Mouse (Mus musculus): ENCODE results near the gene Mbtps1.

Mbtps1 gene

GRCm38 (mm10) chr8:119557821-119558602 is 523 bp downstream of the Mbtps1 start:
- peak; percentile 84 for DNase-seq (ENCODE audit: low spot score)

GRCm38 (mm10) chr8:119557132-119557531 is 1.4 kb downstream of the Mbtps1 start:
- no peak for DNase-seq (ENCODE audit: low spot score)

- no peak for DNase-seq (ENCODE audit: low spot score)
These were observed 2.7 kb downstream of the Mbtps1 start for GRCm38 (mm10) chr8:119555861-119556260.

- no peak for DNase-seq (ENCODE audit: low spot score)
These were observed 5.6 kb downstream of the Mbtps1 start for GRCm38 (mm10) chr8:119552967-119553366.

- DNase-seq (ENCODE audit: low spot score): no peak
These were observed 9.9 kb downstream of the Mbtps1 start for GRCm38 (mm10) chr8:119548560-119549113.

DNA sequence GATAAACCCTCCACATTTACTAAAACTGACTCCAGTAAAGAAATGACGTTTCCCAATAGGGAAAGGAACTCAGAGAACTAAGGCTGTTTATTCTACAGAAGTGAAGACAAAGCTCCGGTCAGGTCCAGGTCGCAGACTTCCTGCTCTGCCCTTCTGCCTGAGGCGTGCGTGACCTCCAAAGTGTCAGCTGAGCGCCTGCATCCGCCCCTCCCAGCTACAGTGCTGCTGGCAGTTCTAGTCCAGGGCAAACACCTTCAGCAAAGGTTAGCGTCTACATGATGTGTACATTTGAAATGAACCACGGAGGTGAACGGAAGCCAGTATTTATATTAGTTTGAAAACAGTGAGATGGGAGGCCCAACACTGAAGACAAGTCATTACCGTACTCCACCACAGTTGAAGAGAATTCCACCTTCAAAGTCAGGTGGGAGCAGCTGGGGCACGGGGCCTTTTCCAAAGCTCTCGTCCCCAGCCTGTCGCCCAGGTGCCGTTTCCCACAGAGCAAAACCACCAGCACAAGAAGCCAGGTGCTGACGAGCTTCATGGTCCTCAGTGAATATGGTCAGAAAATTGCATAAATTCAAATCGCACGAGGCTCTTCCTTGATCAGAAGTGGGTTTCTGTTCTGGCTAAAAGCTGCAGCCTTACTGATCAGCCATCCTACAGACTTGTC is 11.4 kb downstream of the Mbtps1 start:
- DNase-seq (ENCODE audit: low spot score): no peak

DNA sequence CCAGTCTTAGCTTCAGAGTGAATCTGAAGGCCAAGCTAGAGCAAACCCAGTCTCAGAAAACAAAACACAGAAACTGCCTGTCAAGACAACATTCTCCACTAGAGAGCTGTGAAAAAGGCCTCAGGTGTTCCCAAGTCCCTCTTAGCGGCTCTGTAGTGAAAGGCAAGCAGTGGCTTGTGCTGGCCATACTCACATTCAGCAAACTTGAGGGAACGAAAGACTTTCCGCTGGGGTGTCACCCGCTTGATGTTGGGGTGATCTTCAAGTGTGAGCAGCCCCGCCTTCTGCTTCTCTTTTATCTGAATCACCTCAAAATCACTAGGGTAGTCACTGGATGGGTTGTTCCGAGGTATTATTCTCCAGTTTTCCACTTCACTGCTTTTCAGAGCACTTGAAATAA is 12.7 kb downstream of the Mbtps1 start:
- no peak for DNase-seq (ENCODE audit: low spot score)

DNA sequence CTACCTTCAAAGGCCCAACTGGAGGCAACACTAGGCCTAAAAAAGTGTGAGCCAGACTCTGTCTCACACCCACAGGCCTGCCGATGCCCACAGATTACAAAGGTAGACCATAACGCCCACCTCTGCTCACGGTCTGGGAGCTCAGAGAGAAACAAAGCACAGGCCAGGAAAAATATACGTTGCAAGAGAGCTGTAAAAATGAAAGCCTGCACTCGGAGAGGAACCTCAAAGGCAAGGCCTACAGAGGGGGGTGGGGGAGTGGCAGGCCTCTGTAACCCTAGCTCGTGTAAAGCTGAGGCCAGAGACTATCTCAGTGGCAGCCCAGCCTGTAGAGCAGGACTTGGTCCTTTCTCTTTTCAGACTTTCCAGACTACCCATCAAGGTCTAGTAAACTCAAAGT is 13.4 kb downstream of the Mbtps1 start:
- no peak for DNase-seq (ENCODE audit: low spot score)

DNA sequence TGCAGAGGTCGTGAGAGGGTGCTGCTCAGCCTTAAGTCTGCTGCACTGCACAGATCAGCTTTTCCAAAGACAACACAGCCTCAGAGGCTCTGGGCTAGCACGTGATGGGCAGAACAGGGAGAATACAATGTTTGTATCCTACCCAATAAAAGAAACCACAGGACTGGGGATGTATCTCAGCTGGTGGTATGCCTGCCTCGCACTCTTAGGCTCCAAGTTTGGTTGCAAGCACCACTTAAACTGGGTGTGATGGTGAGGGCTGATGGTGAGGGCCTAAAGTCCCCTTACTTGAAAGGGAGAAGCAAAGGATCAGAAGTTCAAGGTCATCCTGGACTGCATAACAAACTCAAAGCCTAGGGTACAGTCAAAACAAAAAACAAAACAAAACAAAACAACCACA is 13.9 kb downstream of the Mbtps1 start:
- DNase-seq (ENCODE audit: low spot score): no peak

- no peak for DNase-seq (ENCODE audit: low spot score)
These were observed 26.6 kb downstream of the Mbtps1 start for GRCm38 (mm10) chr8:119531973-119532372.

DNA sequence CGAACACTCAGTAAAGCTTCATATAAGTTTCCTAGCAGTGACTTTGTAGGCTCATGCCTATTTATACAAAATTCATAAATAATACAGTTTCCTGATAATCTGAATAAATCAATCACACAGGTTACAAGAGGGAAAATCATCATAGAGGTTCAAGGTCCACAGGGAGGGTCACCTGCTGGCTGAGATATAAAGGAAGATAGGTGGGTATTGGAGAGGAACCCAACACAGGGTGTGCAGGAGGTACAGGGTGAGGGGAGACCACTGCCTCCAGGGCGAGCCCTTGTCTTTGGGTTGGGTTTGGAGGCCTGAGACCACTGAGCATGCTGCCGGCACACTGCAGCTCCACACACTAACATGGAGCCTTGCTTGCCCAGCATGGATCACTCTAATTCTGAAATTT is 27.1 kb downstream of the Mbtps1 start:
- DNase-seq (ENCODE audit: low spot score): no peak

DNA sequence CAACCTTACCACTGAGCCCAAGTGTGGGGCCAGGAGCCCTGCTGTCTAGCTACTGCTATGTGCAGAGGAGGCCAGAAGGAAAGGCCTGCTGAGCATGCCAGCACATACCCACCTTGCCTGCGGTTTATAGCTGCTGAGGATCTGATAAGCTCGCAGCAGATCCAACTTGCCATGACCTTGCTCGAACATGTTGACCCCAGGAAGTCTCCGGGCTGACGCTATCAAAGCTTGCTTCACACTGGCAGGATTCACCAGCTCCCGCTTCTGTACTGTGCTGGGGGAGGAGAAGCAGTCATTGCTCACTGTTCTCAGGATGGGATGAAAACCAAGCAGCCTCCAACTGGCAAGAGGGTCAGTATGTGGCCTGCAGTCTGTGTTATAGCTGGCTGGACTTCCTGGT is 27.6 kb downstream of the Mbtps1 start:
- no peak for DNase-seq (ENCODE audit: low spot score)

DNA sequence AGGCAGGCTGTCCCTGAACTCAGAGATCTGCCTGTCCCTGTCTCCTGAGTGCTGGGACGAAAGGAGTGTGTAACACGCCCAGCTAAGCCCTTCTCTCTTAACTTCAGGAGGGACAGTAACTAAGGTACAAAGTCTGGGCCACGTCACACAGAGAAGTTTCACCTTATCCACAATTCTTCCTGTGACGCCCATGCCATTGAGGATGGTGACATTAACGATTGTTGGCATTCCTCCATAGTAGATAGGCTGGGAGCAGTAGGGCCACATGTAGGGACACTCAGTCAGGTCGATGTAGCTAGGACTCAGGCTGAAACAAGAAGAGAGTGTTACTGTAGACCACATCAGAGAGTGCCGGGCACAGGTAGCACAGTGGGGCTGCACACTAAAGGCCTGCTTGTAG is 29.8 kb downstream of the Mbtps1 start:
- no peak for DNase-seq (ENCODE audit: low spot score)

GRCm38 (mm10) chr8:119520102-119520501 is 38.4 kb downstream of the Mbtps1 start:
- peak; percentile 65 for DNase-seq (ENCODE audit: low spot score)

DNA sequence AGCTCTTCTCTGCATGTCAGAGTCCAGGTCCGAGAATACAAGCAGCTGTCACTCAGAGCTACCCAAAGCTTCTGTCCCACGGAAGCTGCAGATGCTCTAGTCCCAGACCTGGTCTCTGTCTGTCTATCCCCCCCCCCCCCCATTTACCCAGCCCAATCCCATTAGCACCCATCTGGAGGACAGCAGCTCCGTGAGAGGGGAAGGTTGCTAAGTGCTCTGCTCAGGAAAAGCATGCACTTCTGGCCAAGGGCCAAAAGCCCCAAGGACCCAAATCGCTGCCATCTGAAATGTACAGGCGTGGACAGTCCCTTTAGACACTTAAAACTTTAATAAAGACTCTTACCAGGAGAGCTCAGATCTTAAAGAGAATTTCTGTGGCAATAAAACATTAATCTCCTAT is 41.9 kb downstream of the Mbtps1 start:
- DNase-seq (ENCODE audit: low spot score): no peak

GRCm38 (mm10) chr8:119515767-119516166 is 42.8 kb downstream of the Mbtps1 start:
- no peak for DNase-seq (ENCODE audit: low spot score)

DNA sequence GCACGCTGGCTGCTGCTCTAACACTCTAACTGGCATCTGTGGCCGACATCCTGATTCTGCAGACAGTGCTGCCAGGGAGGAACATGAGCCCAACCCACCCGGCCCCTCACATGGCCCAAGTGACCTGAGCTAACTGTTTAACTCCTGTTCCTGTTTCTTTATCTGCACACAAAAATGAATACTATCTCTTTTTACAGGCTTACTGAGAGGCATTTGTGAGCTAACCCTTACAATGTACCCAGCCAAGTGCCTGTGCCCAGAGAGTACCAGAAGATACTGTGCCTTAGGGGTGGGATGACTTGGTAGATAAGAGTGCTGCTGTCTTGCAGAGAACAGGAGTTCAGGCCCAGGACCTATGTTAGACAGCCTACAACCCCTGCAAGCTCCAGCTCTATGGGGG is 43.6 kb downstream of the Mbtps1 start:
- DNase-seq (ENCODE audit: low spot score): no peak

DNA sequence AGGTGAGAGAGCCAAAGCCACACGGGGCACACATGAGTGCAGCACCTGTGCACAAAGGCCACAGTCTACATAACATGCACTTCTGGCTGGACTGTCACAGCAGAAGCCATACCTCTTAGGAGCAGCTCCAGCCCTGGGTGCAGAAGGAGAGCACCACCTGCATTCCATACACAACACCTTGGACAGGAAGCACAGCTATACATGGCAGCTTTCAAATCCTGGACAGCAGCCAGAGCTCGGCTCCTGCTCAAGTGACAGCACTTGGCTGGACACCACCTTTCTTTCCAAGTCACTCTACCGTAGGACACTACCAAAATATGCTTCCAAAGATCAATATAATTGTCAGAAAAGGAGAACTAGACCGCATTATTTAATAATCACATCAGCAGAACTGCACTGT is 45.1 kb downstream of the Mbtps1 start:
- DNase-seq (ENCODE audit: low spot score): no peak

- DNase-seq (ENCODE audit: low spot score): no peak
These were observed 46.8 kb downstream of the Mbtps1 start for GRCm38 (mm10) chr8:119511722-119512121.

- DNase-seq (ENCODE audit: low spot score): no peak
These were observed 48.1 kb downstream of the Mbtps1 start for GRCm38 (mm10) chr8:119510471-119510870.

DNA sequence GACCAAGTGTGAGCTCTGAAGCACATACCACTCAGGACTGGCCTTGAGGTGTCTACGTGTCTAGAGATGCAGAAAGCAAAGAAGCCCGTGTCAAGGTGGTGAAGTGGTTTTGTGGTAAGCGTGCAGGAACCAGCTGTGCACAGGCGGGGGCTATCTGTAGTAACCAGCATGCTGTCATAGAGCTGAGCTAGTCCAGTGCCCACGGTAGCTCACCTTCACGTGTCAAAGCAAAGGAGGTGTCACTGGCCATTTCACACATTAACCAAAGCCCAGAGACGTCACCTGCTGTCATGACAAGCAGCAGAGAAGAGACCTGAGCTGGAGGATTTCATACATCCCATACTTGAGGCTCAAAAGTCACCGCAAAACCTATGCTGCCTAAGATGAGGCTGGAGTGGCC is 52.4 kb downstream of the Mbtps1 start:
- no peak for DNase-seq (ENCODE audit: low spot score)

- no peak for DNase-seq (ENCODE audit: low spot score)
These were observed 53.0 kb downstream of the Mbtps1 start for GRCm38 (mm10) chr8:119505488-119505887.

DNA sequence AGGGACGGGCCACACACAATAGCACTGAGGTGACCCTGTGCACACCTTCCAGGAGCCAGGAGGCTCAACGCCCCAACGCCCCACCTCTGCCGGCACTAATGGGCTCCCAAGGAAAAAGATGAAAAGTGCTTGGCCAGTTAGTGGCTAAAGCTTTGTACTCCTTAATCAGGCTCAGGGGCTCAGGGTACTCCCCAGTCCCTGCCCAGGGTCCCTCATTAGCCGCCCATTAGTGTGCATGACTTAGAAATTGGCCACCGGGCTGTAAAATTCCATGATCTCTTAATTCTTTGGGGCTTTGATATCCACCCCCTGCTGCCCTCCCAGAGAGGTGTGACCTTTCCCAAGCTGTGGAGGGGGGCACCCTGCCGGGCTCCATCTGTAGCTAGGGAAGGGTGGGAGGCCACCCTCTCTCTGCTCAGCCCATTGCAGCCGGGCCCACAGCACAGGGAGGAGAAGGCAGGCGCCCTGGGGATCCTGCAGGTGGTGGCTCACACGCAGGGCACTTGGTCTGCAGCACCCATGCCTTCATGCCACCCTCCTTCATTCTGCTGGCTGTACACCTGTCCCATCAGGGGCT is 55.3 kb downstream of the Mbtps1 start:
- peak; percentile 79 for DNase-seq (ENCODE audit: low spot score)

All from retina, embryonic 14.5 days (tissue).